Mouse (Mus musculus): ENCODE measurements at regions not wholly inside any gene's neighbourhood (a gene's known extent, or its start where the extent isn't known, plus 50 kb on each side); places are given as distances from the start of the nearest gene placed in this dataset.

GRCm38 (mm10) chr5:85609104-85609503 lies 456.3 kb downstream of the Cenpc1 start:
- H3K4me3 ChIP-seq (ENCODE audit: insufficient read depth, low read length) = no peak overlapping the region
- TF ChIP-seq CTCF (IDR thresholded peaks at IDR 0.05; ENCODE audit: low read depth, low read length) (no peak), POLR2A (IDR thresholded peaks at IDR 0.05; ENCODE audit: borderline replicate concordance, low read depth, low read length) (no peak)
- no peaks in the 10 kb centered on the region for H3K4me1 ChIP-seq (ENCODE audit: control insufficient read depth, insufficient read depth, low read length)

DNA sequence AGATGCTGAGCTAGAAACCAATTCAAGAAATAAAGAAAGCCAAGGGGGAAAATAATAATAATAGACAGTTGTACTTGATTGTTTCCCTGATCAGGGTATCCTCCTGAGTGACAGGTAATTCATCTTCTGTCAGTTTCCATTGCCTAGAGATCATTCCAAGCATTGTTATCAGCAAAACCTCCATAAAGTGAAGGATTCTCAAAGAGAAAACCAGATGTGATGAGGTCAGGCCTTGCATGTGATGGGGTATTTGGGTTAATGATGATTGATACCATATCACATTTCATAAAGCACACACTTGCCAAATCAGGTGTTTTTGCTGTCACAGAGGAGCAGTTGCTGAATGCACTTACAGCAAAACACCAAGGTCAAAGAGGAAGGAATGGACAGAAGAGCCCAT lies 467.2 kb downstream of the Cenpc1 start:
- TF ChIP-seq CTCF (IDR thresholded peaks at IDR 0.05; ENCODE audit: low read depth, low read length) = no peak
- no peak for TF ChIP-seq POLR2A (IDR thresholded peaks at IDR 0.05; ENCODE audit: borderline replicate concordance, low read depth, low read length)
- no peak overlapping the region for H3K27ac ChIP-seq (ENCODE audit: insufficient read depth, low read depth, low read length)
- no peak overlapping the region for H3K4me3 ChIP-seq (ENCODE audit: insufficient read depth, low read length)
- H3K4me1 ChIP-seq (ENCODE audit: control insufficient read depth, insufficient read depth, low read length) = no peaks in the 10 kb centered on the region

More at GRCm38 (mm10) chr5:85609104-85609503, 456.3 kb downstream of the Cenpc1 start:
- no peak overlapping the region for H3K27ac ChIP-seq (ENCODE audit: insufficient read depth, low read depth, low read length)

DNA sequence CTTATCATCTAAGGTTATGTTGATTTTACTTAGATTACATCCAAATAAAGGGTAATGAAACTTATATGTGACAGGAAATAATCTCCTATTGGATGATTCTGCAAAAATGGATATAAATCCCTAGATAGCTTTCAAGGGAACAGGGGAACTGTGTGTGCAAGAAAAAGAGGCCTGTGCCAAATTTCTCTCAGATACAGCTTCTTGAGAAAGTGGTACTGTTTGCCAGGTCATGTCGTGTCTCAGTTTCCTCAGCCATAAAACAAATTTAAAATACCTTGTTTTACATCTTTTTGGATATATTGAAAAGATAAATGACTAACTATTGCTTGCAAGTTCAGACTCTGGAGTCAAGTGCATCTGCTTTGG lies 470.3 kb downstream of the Cenpc1 start:
- Histone ChIP-seq H3K4me1 (ENCODE audit: control insufficient read depth, insufficient read depth, low read length) (no peaks in the 10 kb centered on the region), H3K4me3 (ENCODE audit: insufficient read depth, low read length) (no peak overlapping the region), H3K27ac (ENCODE audit: insufficient read depth, low read depth, low read length) (no peak overlapping the region)
- TF ChIP-seq CTCF (IDR thresholded peaks at IDR 0.05; ENCODE audit: low read depth, low read length) (no peak), POLR2A (IDR thresholded peaks at IDR 0.05; ENCODE audit: borderline replicate concordance, low read depth, low read length) (no peak)

DNA sequence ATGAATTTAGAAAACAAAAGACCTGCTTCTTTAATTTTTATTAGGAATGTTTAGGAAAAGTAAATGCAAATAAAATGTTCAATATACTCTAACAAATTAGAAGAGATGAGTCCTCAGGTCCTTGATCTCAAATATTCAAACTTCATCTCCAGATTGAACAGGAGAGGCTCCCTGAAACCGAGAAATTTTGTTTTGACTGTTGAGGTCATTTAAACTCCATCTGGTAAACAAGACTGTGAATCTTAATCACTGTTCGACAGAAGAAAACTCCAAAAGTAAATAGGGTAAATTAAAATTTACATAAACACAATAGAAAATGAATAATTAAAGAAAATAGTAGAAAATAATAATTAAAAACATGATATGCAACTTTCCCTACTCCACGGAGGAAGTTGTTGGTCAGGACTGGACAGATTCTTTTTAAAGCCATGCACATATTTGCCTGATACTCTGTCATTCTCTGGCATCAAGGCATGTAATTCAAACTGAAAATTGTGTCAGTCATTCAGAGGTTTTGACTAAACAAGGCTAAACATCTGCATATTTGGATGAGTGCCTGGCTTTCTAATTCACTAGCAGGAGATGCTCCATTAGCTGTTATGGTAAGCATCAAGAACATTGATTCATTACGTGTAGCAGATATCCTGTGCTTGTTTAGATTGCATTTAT lies 470.8 kb downstream of the Cenpc1 start:
- no peaks in the 10 kb centered on the region for H3K4me1 ChIP-seq (ENCODE audit: control insufficient read depth, insufficient read depth, low read length)
- no peak overlapping the region for H3K27ac ChIP-seq (ENCODE audit: insufficient read depth, low read depth, low read length)
- TF ChIP-seq POLR2A (IDR thresholded peaks at IDR 0.05; ENCODE audit: borderline replicate concordance, low read depth, low read length) (no peak), CTCF (IDR thresholded peaks at IDR 0.05; ENCODE audit: low read depth, low read length) (no peak)
- no peak overlapping the region for H3K4me3 ChIP-seq (ENCODE audit: insufficient read depth, low read length)

- no peaks in the 10 kb centered on the region for H3K4me1 ChIP-seq (ENCODE audit: control insufficient read depth, insufficient read depth, low read length)
- TF ChIP-seq CTCF (IDR thresholded peaks at IDR 0.05; ENCODE audit: low read depth, low read length) = no peak
- no peak for TF ChIP-seq POLR2A (IDR thresholded peaks at IDR 0.05; ENCODE audit: borderline replicate concordance, low read depth, low read length)
- no peak overlapping the region for H3K27ac ChIP-seq (ENCODE audit: insufficient read depth, low read depth, low read length)
- H3K4me3 ChIP-seq (ENCODE audit: insufficient read depth, low read length) = no peak overlapping the region
Measured at GRCm38 (mm10) chr5:85592236-85592635, 473.1 kb downstream of the Cenpc1 start.

DNA sequence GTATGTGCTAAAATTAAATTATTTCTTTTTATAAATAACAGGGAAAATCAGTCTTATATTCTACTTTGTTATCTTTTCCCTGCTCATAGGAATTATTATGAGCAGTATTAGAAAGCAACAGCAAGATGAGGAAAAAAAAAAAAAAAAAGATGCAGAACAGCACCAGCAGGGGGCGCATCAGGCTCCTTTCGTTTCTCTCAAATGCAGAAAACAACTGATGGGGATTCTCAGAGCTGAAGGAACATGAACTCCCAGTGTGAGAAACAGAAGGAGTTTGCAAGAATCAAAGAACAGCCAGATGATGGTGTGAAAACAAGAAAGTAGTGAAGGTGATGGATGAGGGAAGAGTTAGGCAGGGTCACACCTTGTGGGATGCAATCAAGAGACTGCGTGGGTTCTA lies 478.7 kb downstream of the Cenpc1 start:
- Histone ChIP-seq H3K4me1 (ENCODE audit: control insufficient read depth, insufficient read depth, low read length) (no peaks in the 10 kb centered on the region), H3K27ac (ENCODE audit: insufficient read depth, low read depth, low read length) (no peak overlapping the region), H3K4me3 (ENCODE audit: insufficient read depth, low read length) (no peak overlapping the region)
- TF ChIP-seq POLR2A (IDR thresholded peaks at IDR 0.05; ENCODE audit: borderline replicate concordance, low read depth, low read length) (no peak), CTCF (IDR thresholded peaks at IDR 0.05; ENCODE audit: low read depth, low read length) (no peak)

- TF ChIP-seq CTCF (IDR thresholded peaks at IDR 0.05; ENCODE audit: low read depth, low read length) = no peak
- TF ChIP-seq POLR2A (IDR thresholded peaks at IDR 0.05; ENCODE audit: borderline replicate concordance, low read depth, low read length) = no peak
- Histone ChIP-seq H3K4me1 (ENCODE audit: control insufficient read depth, insufficient read depth, low read length) (no peaks in the 10 kb centered on the region), H3K27ac (ENCODE audit: insufficient read depth, low read depth, low read length) (no peak overlapping the region), H3K4me3 (ENCODE audit: insufficient read depth, low read length) (no peak overlapping the region)
Measured at GRCm38 (mm10) chr5:85572531-85572930, 492.9 kb downstream of the Cenpc1 start.

GRCm38 (mm10) chr5:85571967-85572366 lies 493.4 kb downstream of the Cenpc1 start:
- Histone ChIP-seq H3K27ac (ENCODE audit: insufficient read depth, low read depth, low read length) (no peak overlapping the region), H3K4me3 (ENCODE audit: insufficient read depth, low read length) (no peak overlapping the region), H3K4me1 (ENCODE audit: control insufficient read depth, insufficient read depth, low read length) (no peaks in the 10 kb centered on the region)
- no peak for TF ChIP-seq POLR2A (IDR thresholded peaks at IDR 0.05; ENCODE audit: borderline replicate concordance, low read depth, low read length)
- no peak for TF ChIP-seq CTCF (IDR thresholded peaks at IDR 0.05; ENCODE audit: low read depth, low read length)

DNA sequence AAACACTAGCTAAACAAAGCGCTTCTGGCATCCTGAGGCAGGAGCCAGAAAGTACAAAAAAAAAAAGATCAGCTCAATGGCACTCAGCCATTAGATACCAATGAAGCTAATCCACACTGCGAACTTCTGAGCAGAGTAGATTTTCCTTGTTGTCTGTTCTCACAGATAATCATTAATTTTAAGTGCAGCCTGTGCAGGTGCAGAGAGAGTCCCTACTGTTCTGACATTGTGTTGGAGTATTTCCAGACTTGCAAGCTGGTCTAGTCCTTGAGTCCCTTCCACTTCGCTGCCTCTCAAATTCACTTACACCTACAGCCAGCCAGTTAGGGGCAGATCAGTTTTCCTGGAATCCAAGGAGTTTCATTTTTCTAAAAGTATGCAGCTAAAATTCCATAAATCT lies 494.0 kb downstream of the Cenpc1 start:
- no peak for TF ChIP-seq CTCF (IDR thresholded peaks at IDR 0.05; ENCODE audit: low read depth, low read length)
- no peak for TF ChIP-seq POLR2A (IDR thresholded peaks at IDR 0.05; ENCODE audit: borderline replicate concordance, low read depth, low read length)
- H3K4me1 ChIP-seq (ENCODE audit: control insufficient read depth, insufficient read depth, low read length) = no peaks in the 10 kb centered on the region
- H3K4me3 ChIP-seq (ENCODE audit: insufficient read depth, low read length) = no peak overlapping the region
- no peak overlapping the region for H3K27ac ChIP-seq (ENCODE audit: insufficient read depth, low read depth, low read length)

- H3K4me3 ChIP-seq (ENCODE audit: insufficient read depth, low read length) = no peak overlapping the region
- H3K27ac ChIP-seq (ENCODE audit: insufficient read depth, low read depth, low read length) = no peak overlapping the region
- no peaks in the 10 kb centered on the region for H3K4me1 ChIP-seq (ENCODE audit: control insufficient read depth, insufficient read depth, low read length)
- TF ChIP-seq CTCF (IDR thresholded peaks at IDR 0.05; ENCODE audit: low read depth, low read length) (no peak), POLR2A (IDR thresholded peaks at IDR 0.05; ENCODE audit: borderline replicate concordance, low read depth, low read length) (no peak)
Measured at GRCm38 (mm10) chr5:85536329-85536728, 529.1 kb downstream of the Cenpc1 start.
